Mouse (Mus musculus) liver, adult 2 months (tissue): ENCODE measurements around the gene Shank2. TPM values are rescaled to one million over a fixed set of nuclear protein-coding genes. Genes with fewer than 3 reads are reported as not detected.

Experiments used
- DNase-seq: peaks from one replicate; pipeline ENCODE4 v3.0.0-alpha.2; 2011; ENCODE audit warnings: low read depth, low spot score; ENCODE audit errors: extremely low read depth
- H3K27ac ChIP-seq: fragments of 200-500 bp; replicated peaks from 2 replicates; pipeline ENCODE4 v1.5.1; 2012; ENCODE audit warnings: low read depth, mild to moderate bottlenecking, control low read depth, inconsistent platforms, low read length; ENCODE audit not compliant: insufficient read depth
- H3K27me3 ChIP-seq: fragments of 200-500 bp; 2 replicates; pipeline ENCODE4 v1.6.1; 2012; ENCODE audit warnings: mild to moderate bottlenecking, moderate library complexity, low read length, inconsistent platforms; ENCODE audit not compliant: control insufficient read depth, insufficient read depth
- H3K36me3 ChIP-seq: fragments of 200-500 bp; 2 replicates; pipeline ENCODE4 v1.6.1; 2012; ENCODE audit warnings: low read length, inconsistent platforms; ENCODE audit not compliant: control insufficient read depth, insufficient read depth
- H3K4me1 ChIP-seq: fragments of 200-500 bp; 2 replicates; pipeline ENCODE4 v1.6.1; 2011; ENCODE audit warnings: low read length; ENCODE audit not compliant: control insufficient read depth, insufficient read depth
- H3K4me3 ChIP-seq: fragments of 200-500 bp; 2 replicates; pipeline ENCODE4 v1.5.1; 2011; ENCODE audit warnings: low read depth, mild to moderate bottlenecking, control low read depth, low read length, moderate library complexity; ENCODE audit not compliant: insufficient read depth
- H3K79me2 ChIP-seq: fragments of 200-500 bp; 2 replicates; pipeline ENCODE4 v1.6.1; 2012; ENCODE audit warnings: inconsistent platforms, mild to moderate bottlenecking, low read length, moderate library complexity; ENCODE audit not compliant: control insufficient read depth, insufficient read depth
- H3K9ac ChIP-seq: fragments of 200-500 bp; 2 replicates; pipeline ENCODE4 v1.6.1; 2012; ENCODE audit warnings: low read depth, mild to moderate bottlenecking, control low read depth, inconsistent platforms, low read length
- CTCF ChIP-seq: fragments of 200-500 bp; IDR thresholded peaks from 2 replicates; pipeline ENCODE4 v1.5.1; 2011; ENCODE audit warnings: low read depth, low read length, control low read depth
- POLR2A ChIP-seq: fragments of 200-500 bp; IDR thresholded peaks from 2 replicates; pipeline ENCODE4 v1.6.1; 2011; ENCODE audit warnings: low read length, control low read depth; ENCODE audit not compliant: insufficient read depth; ENCODE audit errors: extremely low read depth
- WGBS: fragments of 180-500 bp; shearing (Covaris S2); methylation state at CpG from one replicate; pipeline ENCODE4 v1.1.7; 2018; 5-methylcytosine and 5-hydroxymethylcytosine counted together
- polyA plus RNA-seq: library from polyadenylated mRNA; depleted of rRNA; stranded (reverse); fragments of >200 nt; gene quantifications from 2 replicates; pipeline ENCODE4 v1.2.3, GENCODE M21; 2012
- total RNA-seq: library from RNA; depleted of rRNA; stranded (reverse); fragments of >200 nt; gene quantifications from 2 replicates; pipeline ENCODE4 v1.2.3, GENCODE M21; 2014

The Shank2 gene
- total and polyA plus RNA-seq, 2 experiments: 4.1 to 6.6 TPM

DNA sequence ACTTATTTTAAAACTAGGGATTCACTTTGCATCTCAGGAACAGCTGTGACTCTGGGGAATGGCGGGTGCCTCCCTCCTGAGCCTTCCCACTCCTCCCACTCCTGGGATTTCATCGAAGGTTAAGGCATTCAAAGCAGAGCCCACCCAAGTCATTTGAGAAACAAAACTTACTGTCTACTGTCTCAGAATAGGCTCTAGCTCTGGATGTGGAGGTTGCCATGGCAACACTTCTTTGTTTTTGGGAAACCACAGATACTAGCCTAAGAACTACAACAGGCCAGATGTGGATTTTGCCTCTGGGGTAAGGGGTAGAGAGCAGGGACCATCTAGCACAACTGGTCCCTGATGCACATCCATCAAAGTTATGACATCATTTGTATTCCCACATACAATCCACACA is 142.2 kb downstream of the Shank2 start:
- H3K79me2 ChIP-seq: no peaks in the 10 kb centered on the region
- WGBS: 80% methylated on average over 2 of the region's 2 CpGs
- TF ChIP-seq POLR2A (no peak), CTCF (no peak)
- no peak overlapping the region for H3K4me3 ChIP-seq
- no peak overlapping the region for H3K9ac ChIP-seq
- DNase-seq: no peak
- no peaks in the 10 kb centered on the region for H3K4me1 ChIP-seq
- H3K27ac ChIP-seq: no peak overlapping the region
- H3K36me3 ChIP-seq: no peaks in the 10 kb centered on the region
- H3K27me3 ChIP-seq: no peaks in the 10 kb centered on the region

DNA sequence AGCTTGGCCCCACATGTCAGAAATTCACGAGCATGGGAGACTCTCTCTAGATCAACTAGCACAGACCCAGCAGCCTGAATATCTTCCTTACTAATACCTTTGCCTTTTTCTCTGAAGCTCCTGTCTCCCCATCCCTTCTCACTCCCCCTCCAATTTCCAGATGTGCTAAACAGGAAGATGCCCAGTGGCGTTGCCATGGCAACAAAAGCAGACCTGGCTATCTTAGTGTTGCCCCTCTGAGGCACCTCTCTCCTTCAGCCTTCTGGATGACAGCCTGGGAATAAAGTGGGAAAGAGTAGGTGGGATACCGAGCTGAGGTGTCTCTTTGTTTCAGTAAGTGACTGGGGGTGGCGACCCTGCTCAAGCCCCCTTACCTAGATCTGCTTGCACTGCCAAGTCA is 146.4 kb downstream of the Shank2 start:
- H3K4me3 ChIP-seq: no peak overlapping the region
- WGBS: 82% methylated on average over 4 of the region's 4 CpGs
- no peaks in the 10 kb centered on the region for H3K79me2 ChIP-seq
- no peak for DNase-seq
- no peak overlapping the region for H3K9ac ChIP-seq
- no peaks in the 10 kb centered on the region for H3K27me3 ChIP-seq
- no peak overlapping the region for H3K27ac ChIP-seq
- H3K36me3 ChIP-seq: no peaks in the 10 kb centered on the region
- TF ChIP-seq CTCF: no peak
- TF ChIP-seq POLR2A: no peak
- no peaks in the 10 kb centered on the region for H3K4me1 ChIP-seq

DNA sequence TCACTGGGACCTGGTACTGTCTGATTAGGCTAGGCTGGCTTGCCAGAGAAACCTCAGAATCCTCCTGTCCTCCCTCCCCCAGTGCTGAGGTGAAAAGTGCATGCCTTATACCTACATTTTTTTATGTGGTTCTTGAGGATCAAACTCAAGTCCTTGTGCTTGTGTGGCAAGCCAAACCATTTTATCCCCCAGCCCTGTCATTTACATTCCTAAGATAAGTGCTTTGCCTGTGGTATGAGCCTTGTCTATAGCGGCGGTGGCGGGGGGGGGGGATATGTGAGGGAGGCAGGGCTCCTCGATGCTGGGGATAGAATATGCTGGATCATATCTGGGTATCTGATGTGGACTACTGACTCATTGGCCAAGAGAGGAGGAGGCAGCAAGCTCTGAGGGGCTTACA is 151.4 kb downstream of the Shank2 start:
- WGBS: 81% methylated on average over 4 of the region's 4 CpGs
- H3K27ac ChIP-seq: no peak overlapping the region
- no peak for TF ChIP-seq CTCF
- TF ChIP-seq POLR2A: no peak
- no peak for DNase-seq
- no peaks in the 10 kb centered on the region for H3K4me1 ChIP-seq
- H3K79me2 ChIP-seq: no peaks in the 10 kb centered on the region
- no peaks in the 10 kb centered on the region for H3K36me3 ChIP-seq
- H3K9ac ChIP-seq: no peak overlapping the region
- H3K27me3 ChIP-seq: no peaks in the 10 kb centered on the region
- no peak overlapping the region for H3K4me3 ChIP-seq

DNA sequence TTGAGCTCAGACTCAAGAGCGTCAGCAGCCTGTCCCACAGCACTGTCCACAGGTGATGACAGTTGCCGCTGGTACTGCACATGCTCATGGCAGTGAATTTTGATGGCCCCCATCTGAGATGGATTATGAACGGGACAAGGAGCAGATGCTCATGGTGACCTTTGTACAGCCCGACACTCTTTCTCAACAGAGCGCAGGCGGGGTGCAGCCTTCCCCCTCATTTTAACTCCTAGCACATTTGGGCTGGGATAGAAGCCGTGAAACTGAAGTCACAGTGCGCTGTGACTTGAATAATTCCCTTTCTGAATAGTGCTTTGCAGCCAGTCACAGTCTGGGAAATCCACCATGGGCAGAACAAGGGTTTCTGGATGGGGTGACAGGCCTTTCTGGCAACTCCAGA is 152.0 kb downstream of the Shank2 start:
- Histone ChIP-seq H3K9ac (no peak overlapping the region), H3K79me2 (no peaks in the 10 kb centered on the region), H3K27me3 (no peaks in the 10 kb centered on the region), H3K27ac (no peak overlapping the region), H3K36me3 (no peaks in the 10 kb centered on the region), H3K4me3 (no peak overlapping the region), H3K4me1 (no peaks in the 10 kb centered on the region)
- WGBS: 85% methylated on average over 8 of the region's 8 CpGs
- no peak for DNase-seq
- no peak for TF ChIP-seq POLR2A
- no peak for TF ChIP-seq CTCF

DNA sequence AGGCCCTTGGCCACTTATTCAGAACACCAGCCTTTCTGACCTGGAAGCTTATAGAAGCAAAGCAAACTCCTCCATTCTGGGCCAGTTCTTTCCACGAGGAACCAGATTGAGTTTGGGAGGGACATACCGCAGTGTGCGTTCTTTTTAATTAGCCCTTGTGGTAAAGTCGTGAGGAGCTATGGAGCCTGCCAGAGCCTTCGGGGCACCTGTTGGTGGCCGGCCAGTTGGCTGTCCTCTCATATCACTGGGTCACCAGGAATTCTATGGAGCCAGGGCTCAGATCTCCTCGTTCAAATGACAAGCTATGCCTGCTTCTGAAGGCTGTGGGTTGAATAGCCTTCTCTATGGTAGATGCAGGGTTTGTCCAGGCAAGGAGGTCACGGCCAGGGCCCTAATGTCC is 156.2 kb downstream of the Shank2 start:
- no peak for DNase-seq
- Histone ChIP-seq H3K36me3 (peaks cover 2% of the 10 kb centered on the region; the same call in 1 of the 2 replicates), H3K79me2 (no peaks in the 10 kb centered on the region), H3K9ac (no peak overlapping the region), H3K27me3 (no peaks in the 10 kb centered on the region), H3K27ac (no peak overlapping the region), H3K4me3 (no peak overlapping the region), H3K4me1 (no peaks in the 10 kb centered on the region)
- TF ChIP-seq CTCF (no peak), POLR2A (no peak)
- 92% methylated on average over 8 of the region's 8 CpGs for WGBS

DNA sequence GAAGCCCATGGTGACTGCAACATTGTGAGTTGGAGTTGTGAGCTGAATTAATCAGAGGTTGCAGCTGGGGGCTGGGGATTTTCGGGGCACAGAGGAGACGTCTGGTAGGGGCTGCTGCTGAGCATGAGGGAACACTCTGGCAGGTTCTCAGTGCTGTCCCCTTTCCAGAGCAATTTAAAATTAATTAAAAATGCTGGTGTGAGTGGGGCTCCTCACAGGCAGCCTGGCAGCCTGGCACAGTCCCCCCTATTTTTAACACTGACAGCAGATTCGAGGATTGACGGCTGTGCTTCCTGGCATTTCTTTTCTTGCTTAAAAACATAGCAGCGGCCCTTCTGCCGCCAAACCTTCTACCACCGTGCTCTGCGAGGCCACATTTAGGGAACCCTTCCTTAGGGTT is 157.8 kb downstream of the Shank2 start:
- TF ChIP-seq CTCF (no peak), POLR2A (no peak)
- no peak overlapping the region for H3K9ac ChIP-seq
- DNase-seq: no peak
- peaks cover 2% of the 10 kb centered on the region; the same call in 1 of the 2 replicates for H3K36me3 ChIP-seq
- no peaks in the 10 kb centered on the region for H3K27me3 ChIP-seq
- no peaks in the 10 kb centered on the region for H3K79me2 ChIP-seq
- H3K4me1 ChIP-seq: no peaks in the 10 kb centered on the region
- no peak overlapping the region for H3K4me3 ChIP-seq
- WGBS: 88% methylated on average over 8 of the region's 8 CpGs
- no peak overlapping the region for H3K27ac ChIP-seq
